Mouse (Mus musculus): Measurements from ENCODE around the gene Cd4. TPM values are rescaled to one million over a fixed set of nuclear protein-coding genes. Genes with fewer than 3 reads are reported as not detected.

The Cd4 gene
- polyA plus RNA-seq (2021), result not detected

- CTCF ChIA-PET, result interaction anchor here (1.2 kb wide), 1 partner anchor 94 kb away, joined by 3 read pairs; no protein-coding TSS in a partner anchor
- DNase-seq (ENCODE audit: low read depth, low spot score) (no peak), ATAC-seq (no peak)
- peaks cover 27% of the 10 kb centered on the region for H3K27me3 ChIP-seq
- in situ Hi-C loops (cut with MboI; ENCODE audit: low pct_unique_long_range_greater_than_20kb), result loop anchor here (10.0 kb wide), 1 partner anchor 187 kb away; no protein-coding TSS in a partner anchor
- TF ChIP-seq CTCF (IDR thresholded peaks at IDR 0.05), result no peak
- POLR2A ChIA-PET, result no interaction called here
These were observed at the start of gene Cd4 for GRCm38 (mm10) chr6:124887986-124888385. Cd4 (minus strand) TSS chr6:124888221.

GRCm38 (mm10) chr6:124937493-124937892, 49.5 kb upstream of the Cd4 start:
- in situ Hi-C loops (cut with MboI; ENCODE audit: low pct_unique_long_range_greater_than_20kb), result no loop called here
- no peak for TF ChIP-seq CTCF (IDR thresholded peaks at IDR 0.05)
- POLR2A ChIA-PET, result interaction anchor here (0.5 to 0.9 kb wide), 2 partner anchors 10 to 27 kb away, joined by 3 read pairs; no protein-coding TSS in a partner anchor
- DNase-seq (ENCODE audit: low read depth, low spot score), result no peak
- CTCF ChIA-PET, result interaction anchor here (0.8 to 2.6 kb wide), 4 partner anchors 18 to 33 kb away, joined by 3 to 7 read pairs (median 5); no protein-coding TSS in a partner anchor
- no peaks in the 10 kb centered on the region for H3K27me3 ChIP-seq
- no peak for ATAC-seq

- DNase-seq (ENCODE audit: low read depth, low spot score), result no peak
- ChIA-PET POLR2A (interaction anchor here (0.8 to 0.9 kb wide), 2 partner anchors 11 to 103 kb away, joined by 3 read pairs; partner anchors contain the start of gene Ing4), CTCF (interaction anchor here (1.1 to 2.6 kb wide), 3 partner anchors 18 to 33 kb away, joined by 4 to 7 read pairs (median 6); no protein-coding TSS in a partner anchor)
- H3K27me3 ChIP-seq, result no peaks in the 10 kb centered on the region
- in situ Hi-C loops (cut with MboI; ENCODE audit: low pct_unique_long_range_greater_than_20kb), result no loop called here
- ATAC-seq, result no peak
- no peak for TF ChIP-seq CTCF (IDR thresholded peaks at IDR 0.05)
These were observed 48.7 kb upstream of the Cd4 start for GRCm38 (mm10) chr6:124936681-124937080.

GRCm38 (mm10) chr6:124934670-124935069, 46.6 kb upstream of the Cd4 start:
- ChIA-PET POLR2A (interaction anchor here (0.7 to 0.9 kb wide), 3 partner anchors 16 to 195 kb away, joined by 3 read pairs; no protein-coding TSS in a partner anchor), CTCF (no interaction called here)
- DNase-seq (ENCODE audit: low read depth, low spot score) (no peak), ATAC-seq (no peak)
- in situ Hi-C loops (cut with MboI; ENCODE audit: low pct_unique_long_range_greater_than_20kb), result no loop called here
- H3K27me3 ChIP-seq, result no peaks in the 10 kb centered on the region
- no peak for TF ChIP-seq CTCF (IDR thresholded peaks at IDR 0.05)

GRCm38 (mm10) chr6:124933127-124933526, 45.1 kb upstream of the Cd4 start:
- ATAC-seq, result no peak
- DNase-seq (ENCODE audit: low read depth, low spot score), result no peak
- H3K27me3 ChIP-seq, result no peaks in the 10 kb centered on the region
- TF ChIP-seq CTCF (IDR thresholded peaks at IDR 0.05), result no peak
- CTCF ChIA-PET, result interaction anchor here (8.4 kb wide), 1 partner anchor 28 kb away, joined by 86 read pairs; no protein-coding TSS in a partner anchor
- POLR2A ChIA-PET, result interaction anchor here (3.1 to 4.6 kb wide), 2 partner anchors 17 to 29 kb away, joined by 16 to 59 read pairs; no protein-coding TSS in a partner anchor
- in situ Hi-C loops (cut with MboI; ENCODE audit: low pct_unique_long_range_greater_than_20kb), result no loop called here

GRCm38 (mm10) chr6:124932314-124932695, 44.3 kb upstream of the Cd4 start:
- ChIA-PET CTCF (interaction anchor here (1.6 to 8.4 kb wide), 4 partner anchors 16 to 76 kb away, joined by 5 to 86 read pairs (median 20); no protein-coding TSS in a partner anchor), POLR2A (interaction anchor here (0.7 to 4.6 kb wide), 6 partner anchors 12 to 64 kb away, joined by 3 to 59 read pairs (median 4); partner anchors contain the start of gene Pianp)
- H3K27me3 ChIP-seq, result no peaks in the 10 kb centered on the region
- in situ Hi-C loops (cut with MboI; ENCODE audit: low pct_unique_long_range_greater_than_20kb), result no loop called here
- ATAC-seq (no peak), DNase-seq (ENCODE audit: low read depth, low spot score) (no peak)
- TF ChIP-seq CTCF (IDR thresholded peaks at IDR 0.05), result no peak

GRCm38 (mm10) chr6:124931525-124932313, 43.7 kb upstream of the Cd4 start:
- no peak for DNase-seq (ENCODE audit: low read depth, low spot score)
- ATAC-seq, result no peak
- in situ Hi-C loops (cut with MboI; ENCODE audit: low pct_unique_long_range_greater_than_20kb), result no loop called here
- POLR2A ChIA-PET, result interaction anchor here (0.7 to 4.6 kb wide), 8 partner anchors 11 to 68 kb away, joined by 3 to 59 read pairs (median 4); partner anchors contain the start of genes Cops7a and Pianp
- CTCF ChIA-PET, result interaction anchor here (0.9 to 8.4 kb wide), 8 partner anchors 15 to 103 kb away, joined by 3 to 86 read pairs (median 8); partner anchors contain the start of gene Gpr162
- TF ChIP-seq CTCF (IDR thresholded peaks at IDR 0.05), result no peak
- H3K27me3 ChIP-seq, result no peaks in the 10 kb centered on the region

GRCm38 (mm10) chr6:124930754-124931524, 42.9 kb upstream of the Cd4 start, which contains the start of gene Mlf2:
Mlf2 (plus strand) TSS chr6:124931386.
- ChIA-PET CTCF (interaction anchor here (0.8 to 8.4 kb wide), 18 partner anchors 9 to 104 kb away, joined by 3 to 86 read pairs (median 6); partner anchors contain the start of genes Cops7a, Gpr162 and Lag3), POLR2A (interaction anchor here (0.6 to 4.6 kb wide), 8 partner anchors 10 to 67 kb away, joined by 3 to 59 read pairs (median 5); partner anchors contain the start of genes Cops7a and Ptms)
- peak; percentile 93 for DNase-seq (ENCODE audit: low read depth, low spot score)
- in situ Hi-C loops (cut with MboI; ENCODE audit: low pct_unique_long_range_greater_than_20kb), result no loop called here
- ATAC-seq, result peak; percentile 90
- H3K27me3 ChIP-seq, result no peaks in the 10 kb centered on the region
- TF ChIP-seq CTCF (IDR thresholded peaks at IDR 0.05), result no peak

- POLR2A ChIA-PET, result interaction anchor here (0.6 to 4.6 kb wide), 6 partner anchors 10 to 66 kb away, joined by 3 to 59 read pairs (median 7); partner anchors contain the start of genes Cops7a and Ptms
- in situ Hi-C loops (cut with MboI; ENCODE audit: low pct_unique_long_range_greater_than_20kb), result no loop called here
- no peaks in the 10 kb centered on the region for H3K27me3 ChIP-seq
- no peak for DNase-seq (ENCODE audit: low read depth, low spot score)
- no peak for TF ChIP-seq CTCF (IDR thresholded peaks at IDR 0.05)
- ATAC-seq, result peak; percentile 1
- CTCF ChIA-PET, result interaction anchor here (1.0 to 8.4 kb wide), 19 partner anchors 9 to 105 kb away, joined by 3 to 86 read pairs (median 5); partner anchors contain the start of gene Cops7a
These were observed 42.2 kb upstream of the Cd4 start for GRCm38 (mm10) chr6:124930231-124930630.

Data from Patski (cell line).